Mouse (Mus musculus): ENCODE measurements around the gene B9d1.
A peak's percentile ranks its signal among the peaks of the same experiment; 100 is the strongest.

Gene B9d1

GRCm38 (mm10) chr11:61504713-61505257 lies at the start of gene B9d1:
Gene B9d1 (plus strand): TSS chr11:61505144.
- DNase-seq (ENCODE audit: low read depth): peak; percentile 98

- DNase-seq (ENCODE audit: low read depth): no peak
Observed at GRCm38 (mm10) chr11:61464071-61464470, 40.9 kb upstream of the B9d1 start.

DNA sequence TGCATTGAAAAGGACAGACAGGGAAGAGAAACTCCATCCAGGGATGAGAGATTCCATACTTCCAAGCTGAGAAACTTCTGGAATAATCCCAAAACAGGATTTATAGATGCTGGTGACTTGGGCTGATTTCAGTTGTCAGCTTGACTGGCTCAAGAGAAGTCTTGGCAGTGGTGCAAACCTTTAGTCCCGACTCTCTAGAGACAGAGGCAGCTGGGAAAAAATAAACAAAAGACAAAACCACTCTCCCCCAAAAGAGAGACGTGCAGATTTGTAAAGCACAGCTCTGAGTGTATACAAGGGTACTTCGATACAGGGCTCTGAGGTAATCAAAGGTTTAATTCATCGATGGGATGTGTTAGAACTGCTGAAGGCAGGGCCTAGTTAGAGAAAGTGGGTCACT lies 39.5 kb upstream of the B9d1 start:
- no peak for DNase-seq (ENCODE audit: low read depth)

GRCm38 (mm10) chr11:61468534-61468933 lies 36.4 kb upstream of the B9d1 start:
- DNase-seq (ENCODE audit: low read depth): no peak

- no peak for DNase-seq (ENCODE audit: low read depth)
Observed at GRCm38 (mm10) chr11:61469317-61469917, 35.5 kb upstream of the B9d1 start.

DNA sequence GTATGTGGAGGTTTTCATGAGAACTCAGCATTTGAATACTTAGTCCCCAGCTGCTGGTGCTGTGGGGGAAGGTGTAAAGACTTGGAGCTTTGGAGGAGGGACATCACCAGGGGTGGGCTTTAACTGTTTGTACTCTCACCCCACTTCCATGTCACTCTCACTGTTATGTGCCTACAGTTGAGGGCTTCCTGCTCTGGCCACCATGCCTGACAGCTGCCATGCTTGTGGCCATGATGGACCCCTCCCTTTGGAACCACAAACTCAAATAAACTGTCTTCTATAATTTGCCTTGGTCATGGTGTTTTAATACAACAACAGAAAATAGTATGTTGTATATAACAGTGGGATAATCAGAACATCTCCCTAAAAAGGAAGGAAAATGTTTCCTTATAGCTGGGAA lies 34.1 kb upstream of the B9d1 start:
- no peak for DNase-seq (ENCODE audit: low read depth)

DNA sequence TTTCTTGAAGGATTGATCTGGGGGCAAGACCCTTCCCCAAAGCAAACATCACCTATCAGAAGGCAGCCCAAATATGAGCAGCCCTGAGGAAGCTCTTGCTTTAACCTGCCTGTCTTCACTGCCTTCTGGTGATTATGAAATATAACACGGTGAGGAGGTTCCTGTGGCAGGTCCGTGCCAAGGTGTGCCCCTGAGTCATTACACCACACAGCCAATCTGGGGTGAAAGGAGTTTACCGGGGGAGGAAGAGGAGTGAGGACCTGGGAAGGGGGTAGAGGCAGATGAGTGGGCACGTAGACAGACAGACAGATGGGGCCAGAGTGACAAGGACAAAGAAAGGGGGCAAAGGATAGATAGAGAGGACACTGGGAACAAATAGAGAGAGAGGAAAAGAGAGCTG lies 31.3 kb upstream of the B9d1 start:
- no peak for DNase-seq (ENCODE audit: low read depth)

DNA sequence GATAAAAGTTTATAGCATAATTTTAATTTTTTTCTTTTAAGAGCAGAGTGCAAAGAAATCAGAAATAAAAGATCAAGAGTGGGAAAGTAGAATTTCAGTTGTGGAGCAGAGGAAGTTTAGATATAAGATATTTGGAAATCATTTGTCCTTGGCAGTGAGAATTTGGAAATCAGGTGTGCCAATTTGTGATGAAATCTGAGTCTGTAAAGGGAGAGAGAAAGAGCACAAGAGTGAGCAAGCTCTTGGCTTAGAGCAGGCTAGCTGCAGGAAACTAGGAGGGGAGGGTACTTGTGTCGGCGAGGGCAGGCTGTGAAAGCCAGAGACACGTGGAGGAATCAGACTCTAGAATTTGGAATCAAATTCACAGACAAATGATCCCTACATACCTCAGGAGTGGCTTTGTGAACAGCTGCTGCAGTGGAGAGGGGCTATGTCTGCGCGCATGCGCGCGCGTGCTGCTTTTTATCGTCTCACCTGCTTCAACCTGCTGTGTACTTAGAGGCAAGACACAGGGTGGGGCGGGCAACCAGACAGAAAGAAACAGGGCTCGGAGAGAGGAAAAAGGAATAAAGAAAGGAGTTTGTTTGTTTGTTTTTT lies 28.1 kb upstream of the B9d1 start:
- no peak for DNase-seq (ENCODE audit: low read depth)

DNA sequence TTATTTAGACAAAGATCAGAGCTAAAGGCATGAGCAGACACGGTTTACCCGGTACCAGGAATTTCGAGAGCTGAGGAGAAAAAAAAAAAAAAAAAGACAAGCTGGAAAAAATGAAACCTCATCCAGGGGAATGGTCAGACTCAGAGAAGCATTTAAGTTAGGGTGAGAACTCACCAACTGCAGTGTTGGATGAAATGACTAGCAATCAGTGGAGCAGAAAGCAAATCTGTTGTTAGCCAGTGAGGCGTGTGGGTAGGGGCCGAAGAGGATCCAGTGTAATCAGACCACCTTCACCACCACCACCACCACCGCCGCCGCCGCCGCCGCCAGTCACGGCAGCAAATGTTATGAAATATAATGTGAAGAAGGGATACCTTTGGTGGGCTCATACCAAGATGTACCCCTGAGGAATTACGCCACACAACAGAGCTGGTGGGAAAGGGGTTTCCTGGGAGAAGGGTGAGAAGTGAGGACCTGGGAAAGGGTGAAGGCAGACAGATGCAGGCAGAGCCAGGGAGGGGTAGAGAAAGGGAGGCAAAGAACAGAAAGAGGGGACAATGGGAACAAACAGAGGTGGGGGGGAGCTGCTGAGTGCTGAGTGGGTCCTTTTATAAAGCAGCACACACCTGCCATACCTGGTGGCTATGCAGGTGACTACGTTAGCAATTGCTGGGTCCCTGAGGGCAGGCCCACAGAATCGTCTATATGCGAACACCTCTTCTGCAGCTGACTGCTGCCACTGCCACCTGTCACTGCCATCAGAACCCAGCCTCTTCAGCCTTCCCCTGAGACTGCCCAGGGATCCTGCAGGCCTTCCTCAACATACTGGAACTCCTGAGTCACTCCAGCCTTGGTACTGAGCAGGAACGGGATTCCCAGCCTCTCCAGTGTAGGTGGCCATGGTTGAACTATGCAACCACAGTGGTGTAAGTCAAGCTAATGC lies 27.1 kb upstream of the B9d1 start:
- no peak for DNase-seq (ENCODE audit: low read depth)

DNA sequence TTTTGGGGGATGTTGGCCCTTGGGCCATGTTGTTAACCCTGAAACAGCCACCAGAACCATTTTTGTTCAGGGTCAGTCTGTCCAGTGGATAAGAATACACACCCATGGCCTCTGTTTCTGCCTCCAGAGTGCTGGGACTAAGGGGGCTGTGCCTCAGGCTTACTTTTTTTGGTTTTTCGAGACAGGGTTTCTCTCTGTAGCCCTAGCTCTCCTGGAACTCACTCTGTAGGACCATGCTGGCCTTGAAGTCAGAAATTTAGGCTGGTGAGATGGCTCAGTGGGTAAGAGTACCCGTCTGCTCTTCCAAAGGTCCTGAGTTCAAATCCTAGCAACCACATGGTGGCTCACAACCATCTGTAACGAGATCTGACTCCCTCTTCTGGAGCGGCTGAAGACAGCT lies 26.2 kb upstream of the B9d1 start:
- DNase-seq (ENCODE audit: low read depth): no peak

DNA sequence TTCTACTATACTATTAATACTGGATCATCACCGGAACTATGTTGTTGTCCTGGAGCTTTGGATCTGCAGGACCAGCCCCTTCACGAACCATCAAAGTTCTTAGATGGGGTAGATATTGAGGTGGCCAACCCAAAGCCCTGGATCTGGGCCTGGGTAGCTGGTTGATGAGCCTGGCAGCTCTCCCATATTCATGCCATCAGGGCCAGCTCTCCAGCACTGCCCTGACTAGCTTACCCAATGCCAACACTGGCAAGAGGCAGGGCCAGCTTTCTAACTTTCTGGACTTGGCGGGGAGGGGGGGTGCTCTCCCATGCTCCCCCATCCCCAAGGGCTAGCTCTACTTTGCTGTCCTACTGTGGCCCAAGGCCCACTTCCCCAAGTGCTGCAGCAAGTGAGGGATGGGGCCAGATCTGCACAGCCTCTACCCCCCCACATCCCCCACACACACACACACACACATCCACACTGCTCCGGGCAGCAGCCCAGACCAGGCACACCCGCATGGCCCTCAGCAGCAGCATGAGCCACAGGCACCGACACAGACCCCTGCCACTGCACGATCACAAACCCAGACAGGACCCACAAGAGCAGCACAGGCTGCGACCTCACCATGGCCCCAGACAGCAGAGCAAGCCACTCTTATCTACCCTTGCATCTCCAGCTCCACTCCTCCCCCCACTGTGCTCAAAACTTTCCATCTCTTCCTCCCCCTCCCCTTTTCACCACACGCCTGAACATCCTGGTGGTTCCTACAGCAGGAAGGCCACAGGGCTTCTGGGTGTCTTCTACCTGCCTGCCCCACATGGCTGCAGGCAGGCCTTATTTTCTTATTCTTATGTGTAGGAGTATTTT lies 23.5 kb upstream of the B9d1 start:
- no peak for DNase-seq (ENCODE audit: low read depth)

GRCm38 (mm10) chr11:61483226-61483845 lies 21.6 kb upstream of the B9d1 start:
- no peak for DNase-seq (ENCODE audit: low read depth)

- DNase-seq (ENCODE audit: low read depth): no peak
Observed at GRCm38 (mm10) chr11:61484256-61484612, 20.7 kb upstream of the B9d1 start.

DNA sequence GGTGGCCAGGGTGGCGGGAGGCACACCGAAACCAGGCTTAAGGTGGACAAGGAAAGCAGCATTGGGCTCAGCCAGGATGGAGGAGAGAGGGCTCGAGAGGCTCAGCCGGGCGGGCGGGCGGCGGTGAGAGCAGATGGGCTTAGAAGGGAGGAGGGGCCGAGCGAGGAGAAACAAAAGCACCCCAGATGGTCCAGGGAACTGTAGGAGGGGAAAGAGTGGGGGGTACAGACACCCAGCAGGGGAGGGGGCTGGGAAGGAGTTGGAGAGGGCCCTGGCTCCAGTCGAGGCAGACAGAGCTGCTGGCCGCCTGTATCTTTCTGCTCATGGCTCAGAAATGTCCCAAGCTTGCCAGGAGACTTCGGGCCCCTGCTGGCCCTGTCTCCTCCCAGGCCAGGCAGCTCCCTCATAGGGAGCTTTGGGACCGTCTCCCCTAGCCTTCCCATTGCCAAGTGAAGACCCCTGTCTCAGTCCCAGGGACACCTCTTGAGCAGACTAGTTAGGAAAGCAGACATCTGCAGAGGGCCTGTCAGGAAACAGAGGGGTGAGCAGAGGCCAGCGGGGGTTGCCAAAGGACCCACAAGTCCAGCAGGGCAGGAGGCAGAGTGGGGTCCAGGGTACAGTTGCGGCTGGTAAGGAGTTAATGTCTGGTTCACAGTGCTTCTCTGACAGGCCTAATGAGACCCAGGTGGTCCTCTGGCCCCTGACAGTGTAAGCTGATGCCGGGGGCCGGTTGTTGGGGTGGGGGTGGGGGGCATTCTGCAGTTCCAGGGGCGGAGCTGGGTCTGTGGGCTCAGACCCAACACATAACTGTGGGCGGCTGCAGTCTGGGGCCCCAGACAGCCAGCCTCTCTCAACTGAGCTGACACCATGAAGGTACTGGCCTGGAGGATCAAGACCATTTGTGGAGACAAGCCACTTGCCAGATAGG lies 20.1 kb upstream of the B9d1 start, which contains the start of gene Mfap4:
Gene Mfap4 (plus strand): TSS at position 819 of the 928 bp plus-strand sequence.
- no peak for DNase-seq (ENCODE audit: low read depth)

- DNase-seq (ENCODE audit: low read depth): no peak
Observed at GRCm38 (mm10) chr11:61485541-61486457, 19.1 kb upstream of the B9d1 start.

DNA sequence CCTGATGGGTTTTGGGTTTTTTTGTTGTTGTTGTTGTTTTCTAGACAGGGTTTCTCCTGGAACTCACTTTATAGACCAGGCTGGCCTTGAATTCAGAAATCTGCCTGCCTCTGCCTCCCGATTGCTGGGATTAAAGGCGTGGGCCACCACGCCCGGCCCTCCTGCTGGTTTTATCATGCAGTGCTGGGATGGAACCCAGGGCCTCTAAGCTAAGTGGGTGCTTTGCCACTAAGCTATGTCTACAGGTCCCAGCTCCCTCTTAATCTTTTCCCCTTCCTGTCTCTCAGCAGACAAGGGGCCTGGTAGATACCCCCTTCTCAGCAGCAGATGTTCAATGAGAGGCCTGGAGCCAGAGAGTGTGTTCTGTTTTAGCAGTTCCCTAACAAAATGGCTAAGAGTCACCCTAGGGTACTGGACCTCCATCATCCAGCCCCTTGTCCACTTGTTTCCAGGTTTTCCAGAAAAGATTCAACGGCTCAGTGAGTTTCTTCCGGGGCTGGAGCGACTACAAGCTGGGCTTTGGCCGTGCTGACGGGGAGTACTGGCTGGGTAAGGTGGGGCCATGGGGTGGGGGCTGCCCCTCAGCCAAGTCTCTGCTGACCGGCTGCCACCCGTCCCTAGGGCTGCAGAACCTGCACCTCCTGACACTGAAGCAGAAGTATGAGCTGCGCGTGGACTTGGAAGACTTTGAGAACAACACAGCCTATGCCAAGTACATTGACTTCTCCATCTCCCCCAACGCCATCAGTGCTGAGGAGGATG lies 18.3 kb upstream of the B9d1 start:
- no peak for DNase-seq (ENCODE audit: low read depth)

GRCm38 (mm10) chr11:61487401-61487800 lies 17.5 kb upstream of the B9d1 start:
- DNase-seq (ENCODE audit: low read depth): no peak

DNA sequence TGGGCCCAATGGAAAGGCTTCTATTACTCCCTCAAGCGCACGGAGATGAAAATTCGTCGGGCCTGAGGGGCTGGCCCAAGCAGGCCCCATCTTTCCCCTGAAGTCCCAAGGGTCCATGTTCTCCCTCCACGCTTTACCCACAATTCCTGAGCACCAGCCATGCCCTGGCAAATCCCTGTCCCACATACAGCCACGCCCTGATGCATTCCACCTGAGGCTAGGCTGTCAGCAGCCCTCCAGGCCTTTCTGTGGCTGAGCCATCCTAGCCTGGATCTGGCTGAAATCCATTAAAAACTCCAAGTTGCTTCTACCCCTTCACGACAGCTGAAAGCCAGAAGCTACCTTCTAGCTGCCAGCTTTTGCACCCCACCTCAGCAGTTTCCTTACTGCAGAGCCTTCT lies 17.0 kb upstream of the B9d1 start:
- DNase-seq (ENCODE audit: low read depth): no peak

Measured in c-Kit-positive CD71-negative TER-119-negative erythroid progenitor cells, embryonic 14.5 days (primary cell).